Mouse (Mus musculus) spleen, adult 2 months (tissue): Measurements from ENCODE around the gene Epop.

ENCODE experiments used
- CTCF ChIP-seq: fragments of 200-500 bp; IDR thresholded peaks from 2 replicates; pipeline ENCODE4 v1.5.1; 2011; ENCODE audit warnings: mild to moderate bottlenecking, inconsistent platforms; ENCODE audit not compliant: insufficient read depth, insufficient read length, insufficient replicate concordance; ENCODE audit errors: extremely low read depth
- POLR2A ChIP-seq: fragments of 200-500 bp; IDR thresholded peaks from 2 replicates; pipeline ENCODE4 v1.6.1; 2011; ENCODE audit warnings: low read depth, low read length, inconsistent platforms

- TF ChIP-seq POLR2A, result no peak
- TF ChIP-seq CTCF, result no peak
Observed at GRCm38 (mm10) chr11:97599104-97599503, 30.4 kb downstream of the Epop start.
